Mouse (Mus musculus) cerebellum, adult 9-11 months (tissue): ENCODE measurements around the gene Usp3.

Source experiments
- DNase-seq: peaks from one replicate; pipeline ENCODE4 v3.0.0; 2022

Gene Usp3

GRCm38 (mm10) chr9:66561496-66561895 is 31.4 kb downstream of the Usp3 start:
- no peak for DNase-seq

- DNase-seq, result no peak
Observed at GRCm38 (mm10) chr9:66560728-66561127, 32.2 kb downstream of the Usp3 start.

- DNase-seq, result no peak
Observed at GRCm38 (mm10) chr9:66560295-66560694, 32.6 kb downstream of the Usp3 start.

GRCm38 (mm10) chr9:66558971-66559370 is 34.0 kb downstream of the Usp3 start:
- DNase-seq, result no peak

GRCm38 (mm10) chr9:66542785-66543184 is 50.2 kb downstream of the Usp3 start:
- DNase-seq, result no peak

GRCm38 (mm10) chr9:66521595-66521994 is 71.3 kb downstream of the Usp3 start:
- no peak for DNase-seq

- DNase-seq, result no peak
Observed at GRCm38 (mm10) chr9:66520299-66520698, 72.6 kb downstream of the Usp3 start.

- DNase-seq, result no peak
Observed at GRCm38 (mm10) chr9:66518901-66519300, 74.0 kb downstream of the Usp3 start.

GRCm38 (mm10) chr9:66518251-66518650 is 74.7 kb downstream of the Usp3 start:
- DNase-seq, result no peak

- DNase-seq, result no peak
Observed at GRCm38 (mm10) chr9:66517746-66518145, 75.2 kb downstream of the Usp3 start.

- peak; percentile 76 for DNase-seq
Observed at GRCm38 (mm10) chr9:66516296-66516940, 76.5 kb downstream of the Usp3 start.

- peak; percentile 53 for DNase-seq
Observed at GRCm38 (mm10) chr9:66515680-66516210, 77.2 kb downstream of the Usp3 start.

GRCm38 (mm10) chr9:66515115-66515514 is 77.8 kb downstream of the Usp3 start:
- no peak for DNase-seq

- peak; percentile 83 for DNase-seq
Observed at GRCm38 (mm10) chr9:66514256-66514770, 78.6 kb downstream of the Usp3 start, which contains the start of gene Fbxl22. Gene Fbxl22, minus strand, starts transcription at chr9:66514593.

GRCm38 (mm10) chr9:66513661-66514255 is 79.2 kb downstream of the Usp3 start:
- DNase-seq, result peak; percentile 43

GRCm38 (mm10) chr9:66513150-66513549 is 79.8 kb downstream of the Usp3 start:
- DNase-seq, result peak; percentile 60

- peak; percentile 89 for DNase-seq
Observed at GRCm38 (mm10) chr9:66512351-66512671, 80.6 kb downstream of the Usp3 start.

- DNase-seq, result peak; percentile 98
Observed at GRCm38 (mm10) chr9:66511580-66512350, 81.2 kb downstream of the Usp3 start.

- peak; percentile 75 for DNase-seq
Observed at GRCm38 (mm10) chr9:66510944-66511343, 82.0 kb downstream of the Usp3 start.

- DNase-seq, result peak; percentile 84
Observed at GRCm38 (mm10) chr9:66510351-66510841, 82.5 kb downstream of the Usp3 start.

GRCm38 (mm10) chr9:66508890-66509399 is 84.0 kb downstream of the Usp3 start:
- peak; percentile 49 for DNase-seq

- DNase-seq, result peak; percentile 52
Observed at GRCm38 (mm10) chr9:66507684-66508083, 85.3 kb downstream of the Usp3 start.

- DNase-seq, result no peak
Observed at GRCm38 (mm10) chr9:66506424-66506823, 86.5 kb downstream of the Usp3 start.
